Mouse (Mus musculus) CH12.LX (cell line): Measurements from ENCODE around the gene Hfm1. TPM values are rescaled to one million over a fixed set of nuclear protein-coding genes. Genes with fewer than 3 reads are reported as not detected.

Experiments
- DNase-seq: peaks from one replicate; pipeline ENCODE4 v3.0.0-alpha.2; 2013; ENCODE audit errors: extremely low read depth
- H3K27ac ChIP-seq: 2 replicates; pipeline ENCODE4 v1.5.1; 2012; ENCODE audit warnings: low read depth, mild to moderate bottlenecking, control low read depth, moderate library complexity; ENCODE audit not compliant: insufficient read depth
- H3K27me3 ChIP-seq: replicated peaks from 2 replicates; pipeline ENCODE3; 2012; ENCODE audit warnings: inconsistent platforms
- H3K36me3 ChIP-seq, 2 experiments: replicated peaks in 1 of 2; 2 replicates each; pipeline versions ENCODE3 to v1.6.1; 2012; ENCODE audit warnings: inconsistent platforms in 1 of 2, low read length in 1 of 2, mild to moderate bottlenecking in 1 of 2, mixed read lengths in 1 of 2, moderate library complexity in 1 of 2; ENCODE audit not compliant: control insufficient read depth in 1 of 2, insufficient read depth in 1 of 2
- H3K4me1 ChIP-seq, 2 experiments: 2 replicates each; pipeline ENCODE4 v1.6.1; 2012; ENCODE audit warnings: inconsistent platforms in 1 of 2, moderate library complexity in 1 of 2; ENCODE audit not compliant: insufficient read depth in 2 of 2, control insufficient read depth in 1 of 2
- H3K4me2 ChIP-seq: 2 replicates; pipeline ENCODE4 v1.6.1; 2012; ENCODE audit warnings: low read depth, mild to moderate bottlenecking, control low read depth; ENCODE audit not compliant: poor library complexity, insufficient read depth, severe bottlenecking
- H3K4me3 ChIP-seq, 3 experiments: fragments of 150-350 bp in 1 of 3; sonication (generic) in 1 of 3; replicated peaks in 1 of 3; 2 replicates each; pipeline versions ENCODE3 to v1.5.1; 2011 to 2012; ENCODE audit warnings: low read depth in 2 of 3, low read length in 2 of 3, mild to moderate bottlenecking in 2 of 3, moderate library complexity in 2 of 3, control low read depth in 1 of 3, improper control_type of control experiment in 1 of 3, inconsistent platforms in 1 of 3, mixed read lengths in 1 of 3; ENCODE audit not compliant: poor library complexity in 1 of 3
- H3K79me2 ChIP-seq: replicated peaks from 2 replicates; pipeline ENCODE4 v1.6.1; 2012; ENCODE audit warnings: mild to moderate bottlenecking, moderate library complexity; ENCODE audit not compliant: control insufficient read depth, poor library complexity, insufficient read depth, severe bottlenecking; ENCODE audit errors: extremely low read depth
- H3K9ac ChIP-seq: 2 replicates; pipeline ENCODE4 v1.6.1; 2012; ENCODE audit warnings: low read depth, mild to moderate bottlenecking, control low read depth, moderate library complexity; ENCODE audit not compliant: insufficient read depth
- H3K9me3 ChIP-seq: replicated peaks from 2 replicates; pipeline ENCODE3; 2012; ENCODE audit warnings: low read length, inconsistent platforms, mixed read lengths
- CHD1 ChIP-seq: IDR thresholded peaks from 2 replicates; pipeline ENCODE4 v1.6.1; 2012; ENCODE audit warnings: low read depth, low read length, improper control_type of control experiment, inconsistent platforms
- CHD2 ChIP-seq: IDR thresholded peaks from 2 replicates; pipeline ENCODE4 v1.6.1; 2011; ENCODE audit warnings: low read length, improper control_type of control experiment
- CTCF ChIP-seq, 2 experiments: IDR thresholded peaks in 1 of 2; conservative IDR thresholded peaks in 1 of 2; 2 replicates each; pipeline ENCODE4 v1.5.1; 2011 to 2012; ENCODE audit warnings: low read depth in 2 of 2, low read length in 2 of 2, improper control_type of control experiment in 1 of 2, inconsistent platforms in 1 of 2, mild to moderate bottlenecking in 1 of 2, moderate library complexity in 1 of 2
- E2F4 ChIP-seq: IDR thresholded peaks from 2 replicates; pipeline ENCODE4 v1.6.1; 2011; ENCODE audit warnings: low read depth, low read length, improper control_type of control experiment; ENCODE audit not compliant: insufficient replicate concordance
- ETS1 ChIP-seq: conservative IDR thresholded peaks from 2 replicates; pipeline ENCODE4 v1.6.1; 2012; ENCODE audit warnings: low read depth, mild to moderate bottlenecking, inconsistent platforms, low read length, improper control_type of control experiment, moderate library complexity
- HCFC1 ChIP-seq: IDR thresholded peaks from 2 replicates; pipeline ENCODE4 v1.6.1; 2012; ENCODE audit warnings: low read depth, mild to moderate bottlenecking, inconsistent platforms, low read length, improper control_type of control experiment
- IRF4 ChIP-seq: IDR thresholded peaks from 2 replicates; pipeline ENCODE4 v1.6.1; 2014; ENCODE audit warnings: low read depth, mild to moderate bottlenecking, inconsistent platforms, low read length, improper control_type of control experiment
- JUN ChIP-seq: IDR thresholded peaks from 2 replicates; pipeline ENCODE4 v1.6.1; 2011; ENCODE audit warnings: low read depth, mild to moderate bottlenecking, low read length, improper control_type of control experiment, moderate library complexity; ENCODE audit not compliant: insufficient read depth
- KAT2A ChIP-seq: IDR thresholded peaks from 2 replicates; pipeline ENCODE4 v1.6.1; 2012; ENCODE audit warnings: low read length, improper control_type of control experiment, inconsistent platforms; ENCODE audit not compliant: insufficient replicate concordance
- MAFK ChIP-seq: IDR thresholded peaks from 2 replicates; pipeline ENCODE4 v1.6.1; 2011; ENCODE audit warnings: low read length, improper control_type of control experiment; ENCODE audit not compliant: insufficient replicate concordance
- MAX ChIP-seq: IDR thresholded peaks from 2 replicates; pipeline ENCODE4 v1.6.1; 2011; ENCODE audit warnings: low read length, improper control_type of control experiment
- MAZ ChIP-seq: IDR thresholded peaks from 2 replicates; pipeline ENCODE4 v1.6.1; 2012; ENCODE audit warnings: low read depth, mild to moderate bottlenecking, inconsistent platforms, low read length, improper control_type of control experiment, moderate library complexity
- MEF2A ChIP-seq: IDR thresholded peaks from 2 replicates; pipeline ENCODE4 v1.6.1; 2014; ENCODE audit warnings: low read depth, mild to moderate bottlenecking, inconsistent platforms, low read length, improper control_type of control experiment, borderline replicate concordance
- MXI1 ChIP-seq: IDR thresholded peaks from 2 replicates; pipeline ENCODE4 v1.6.1; 2011; ENCODE audit warnings: mild to moderate bottlenecking, low read depth, low read length, improper control_type of control experiment
- PAX5 ChIP-seq: IDR thresholded peaks from 2 replicates; pipeline ENCODE4 v1.6.1; 2012; ENCODE audit warnings: low read length, inconsistent platforms, mixed read lengths
- POLR2A ChIP-seq: IDR thresholded peaks from 2 replicates; pipeline ENCODE4 v1.6.1; 2011; ENCODE audit warnings: low read depth, mild to moderate bottlenecking, improper control_type of control experiment, low read length
- POLR2AphosphoS2 ChIP-seq: IDR thresholded peaks from 2 replicates; pipeline ENCODE4 v1.6.1; 2011; ENCODE audit warnings: low read depth, low read length, improper control_type of control experiment
- RAD21 ChIP-seq: IDR thresholded peaks from 2 replicates; pipeline ENCODE4 v1.6.1; 2011; ENCODE audit warnings: low read depth, mild to moderate bottlenecking, low read length, improper control_type of control experiment, moderate library complexity
- RCOR1 ChIP-seq: conservative IDR thresholded peaks from 2 replicates; pipeline ENCODE4 v1.6.1; 2012; ENCODE audit warnings: low read depth, mild to moderate bottlenecking, inconsistent platforms, low read length, improper control_type of control experiment
- SMC3 ChIP-seq: IDR thresholded peaks from 2 replicates; pipeline ENCODE4 v1.6.1; 2011; ENCODE audit warnings: low read depth, low read length, improper control_type of control experiment
- TBP ChIP-seq: conservative IDR thresholded peaks from 2 replicates; pipeline ENCODE4 v1.6.1; 2011; ENCODE audit warnings: low read depth, low read length, improper control_type of control experiment
- TCF12 ChIP-seq: IDR thresholded peaks from 2 replicates; pipeline ENCODE4 v1.6.1; 2014; ENCODE audit warnings: low read depth, mild to moderate bottlenecking, inconsistent platforms, low read length, improper control_type of control experiment
- USF2 ChIP-seq: conservative IDR thresholded peaks from 2 replicates; pipeline ENCODE4 v1.6.1; 2011; ENCODE audit warnings: low read depth, low read length, improper control_type of control experiment
- ZMIZ1 ChIP-seq: IDR thresholded peaks from 2 replicates; pipeline ENCODE4 v1.6.1; 2012; ENCODE audit warnings: low read depth, mild to moderate bottlenecking, inconsistent platforms, low read length, improper control_type of control experiment
- dilution Hi-C: fragments of 300-500 bp; cut with MboI; formaldehyde crosslinking; loops from 2 replicates; pipeline ENCODE4 v1.14.3; 2020; ENCODE audit warnings: low sequenced_read_pairs; ENCODE audit not compliant: extremely low pct_unique_long_range_greater_than_20kb, extremely low pct_ligation_motif_present
- in situ Hi-C: fragments of 300-500 bp; cut with MboI; formaldehyde crosslinking; loops from 3 replicates; pipeline ENCODE4 v1.14.3; 2019; ENCODE audit warnings: low sequenced_read_pairs, low pct_ligation_motif_present, low pct_unique_long_range_greater_than_20kb, mixed read lengths
- polyA plus RNA-seq: library from polyadenylated mRNA; unstranded; fragments of >175 nt; gene quantifications from 2 replicates; pipeline ENCODE4 v1.2.1, GENCODE M21; 2012; ENCODE audit warnings: low read depth; ENCODE audit not compliant: insufficient read length
- total RNA-seq, 2 experiments: library from RNA; depleted of rRNA; stranded (reverse); fragments of 300-350 nt in 1 of 2; fragments of >200 nt in 1 of 2; gene quantifications; 2 replicates each; pipeline ENCODE4 v1.2.3; 2012 to 2014

Gene Hfm1
- total and polyA plus RNA-seq, 3 experiments: not detected

GRCm38 (mm10) chr5:106801215-106801863 is 124.8 kb downstream of the Hfm1 start:
- H3K27me3 ChIP-seq: no peaks in the 10 kb centered on the region
- in situ Hi-C loops: loop anchor here (25.0 kb wide), 1 partner anchor 511 kb away; no protein-coding TSS in a partner anchor
- peaks cover 3 to 15% of the 10 kb centered on the region in 2 experiments; a peak in 3 of 4 replicates for H3K4me1 ChIP-seq
- DNase-seq: no peak
- H3K36me3 ChIP-seq: no peaks in the 10 kb centered on the region
- H3K4me2 ChIP-seq: no peak overlapping the region
- no peaks in the 10 kb centered on the region for H3K79me2 ChIP-seq
- H3K9me3 ChIP-seq: no peaks in the 10 kb centered on the region
- no peak overlapping the region for H3K4me3 ChIP-seq
- dilution Hi-C loops: no loop called here
- H3K9ac ChIP-seq: no peak overlapping the region
- TF ChIP-seq MXI1: no peak
- TF ChIP-seq CTCF (conservative IDR thresholded peaks at IDR 0.05 in 1 of 2, IDR thresholded peaks at IDR 0.05 in 1 of 2; ENCODE audit: low read depth in 2 of 2, low read length in 2 of 2): peak in 1 of 2 experiments; percentile 10; a peak in 1 of 4 replicates
- no peak for TF ChIP-seq CHD1
- no peak overlapping the region for H3K27ac ChIP-seq

DNA sequence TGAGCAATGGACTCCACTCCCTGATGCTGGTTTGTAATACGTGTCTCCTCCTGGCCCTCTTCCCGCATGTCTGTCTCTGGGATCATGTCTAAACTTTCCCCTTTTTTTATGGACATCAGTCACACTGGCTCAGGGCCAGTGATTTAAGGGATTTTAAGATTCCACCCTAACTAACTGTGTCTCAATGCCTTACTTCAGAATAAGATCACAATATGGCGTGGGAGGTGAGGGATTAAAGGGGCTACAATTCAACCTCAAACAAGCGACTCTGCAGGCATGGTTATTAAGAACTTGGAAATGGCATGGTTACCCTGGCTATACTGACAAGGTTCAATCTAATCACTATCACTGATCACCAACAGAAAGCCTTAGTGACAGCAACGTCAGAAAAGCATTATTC is 128.2 kb downstream of the Hfm1 start:
- dilution Hi-C loops: no loop called here
- no peak overlapping the region for H3K27ac ChIP-seq

GRCm38 (mm10) chr5:106791241-106791572 is 134.9 kb downstream of the Hfm1 start:
- Histone ChIP-seq H3K9ac (no peak overlapping the region), H3K36me3 (no peaks in the 10 kb centered on the region), H3K4me1 (peaks cover 1 to 4% of the 10 kb centered on the region in 2 experiments; a peak in 2 of 4 replicates), H3K27me3 (no peaks in the 10 kb centered on the region), H3K4me2 (peak overlapping the region; percentile 38), H3K27ac (no peak overlapping the region), H3K9me3 (no peaks in the 10 kb centered on the region), H3K4me3 (no peak overlapping the region), H3K79me2 (no peaks in the 10 kb centered on the region)
- dilution Hi-C loops: no loop called here
- in situ Hi-C loops: loop anchor here (25.0 kb wide), 2 partner anchors 329 to 429 kb away; partner anchors contain the start of gene Barhl2
- peak; percentile 62 for DNase-seq
- peak; percentile 91 for TF ChIP-seq RAD21
- TF ChIP-seq PAX5: no peak
- TF ChIP-seq RCOR1: no peak
- no peak for TF ChIP-seq E2F4
- no peak for TF ChIP-seq MXI1
- TF ChIP-seq KAT2A: no peak
- TF ChIP-seq MEF2A: no peak; the same call in 1 of the 2 replicates
- no peak for TF ChIP-seq MAZ
- TF ChIP-seq POLR2AphosphoS2: no peak
- TF ChIP-seq TCF12: no peak
- no peak for TF ChIP-seq ETS1
- peak; percentile 75 for TF ChIP-seq SMC3
- no peak for TF ChIP-seq ZMIZ1
- TF ChIP-seq MAX: peak; percentile 54
- no peak for TF ChIP-seq POLR2A
- peak; percentile 26 to 89; a peak in 2 of 4 replicates for TF ChIP-seq CTCF (conservative IDR thresholded peaks at IDR 0.05 in 1 of 2, IDR thresholded peaks at IDR 0.05 in 1 of 2; ENCODE audit: low read depth in 2 of 2, low read length in 2 of 2)
- TF ChIP-seq MAFK: no peak
- TF ChIP-seq IRF4: no peak
- TF ChIP-seq JUN: no peak
- no peak for TF ChIP-seq CHD2
- TF ChIP-seq USF2: no peak

More for the DNA sequence above, 128.2 kb downstream of the Hfm1 start:
- H3K27me3 ChIP-seq: no peaks in the 10 kb centered on the region
- no peak overlapping the region for H3K9ac ChIP-seq
- no peak overlapping the region for H3K4me3 ChIP-seq
- peaks cover 5 to 9% of the 10 kb centered on the region in 2 experiments; a peak in 3 of 4 replicates for H3K4me1 ChIP-seq
- no peaks in the 10 kb centered on the region for H3K9me3 ChIP-seq
- TF ChIP-seq HCFC1 (no peak), CTCF (conservative IDR thresholded peaks at IDR 0.05 in 1 of 2, IDR thresholded peaks at IDR 0.05 in 1 of 2; ENCODE audit: low read depth in 2 of 2, low read length in 2 of 2) (no peak), RAD21 (no peak), POLR2AphosphoS2 (no peak), TCF12 (no peak), MAFK (no peak), TBP (no peak), JUN (no peak)
- in situ Hi-C loops: loop anchor here (25.0 kb wide), 2 partner anchors 336 to 436 kb away; partner anchors contain the start of gene Barhl2
- H3K4me2 ChIP-seq: no peak overlapping the region
- no peak for DNase-seq
- no peaks in the 10 kb centered on the region for H3K36me3 ChIP-seq
- H3K79me2 ChIP-seq: no peaks in the 10 kb centered on the region
